Mouse (Mus musculus): ENCODE data around the gene Intu.

Intu gene

GRCm38 (mm10) chr3:40531286-40532141 is at the start of gene Intu:
Gene Intu (plus strand): TSS chr3:40531286.
- DNase-seq (ENCODE audit: low read depth, low spot score): peak; percentile 24

GRCm38 (mm10) chr3:40483221-40483654 is 47.8 kb upstream of the Intu start:
- no peak for DNase-seq (ENCODE audit: low read depth, low spot score)

- no peak for DNase-seq (ENCODE audit: low read depth, low spot score)
These were observed 43.7 kb upstream of the Intu start for GRCm38 (mm10) chr3:40487381-40487780.

GRCm38 (mm10) chr3:40491742-40492141 is 39.3 kb upstream of the Intu start:
- no peak for DNase-seq (ENCODE audit: low read depth, low spot score)

GRCm38 (mm10) chr3:40498898-40499297 is 32.2 kb upstream of the Intu start:
- DNase-seq (ENCODE audit: low read depth, low spot score): no peak

GRCm38 (mm10) chr3:40500157-40500808 is 30.8 kb upstream of the Intu start:
- no peak for DNase-seq (ENCODE audit: low read depth, low spot score)

- DNase-seq (ENCODE audit: low read depth, low spot score): no peak
These were observed 26.7 kb upstream of the Intu start for GRCm38 (mm10) chr3:40504377-40504776.

GRCm38 (mm10) chr3:40505451-40506014 is 25.6 kb upstream of the Intu start:
- DNase-seq (ENCODE audit: low read depth, low spot score): no peak

- no peak for DNase-seq (ENCODE audit: low read depth, low spot score)
These were observed 22.0 kb upstream of the Intu start for GRCm38 (mm10) chr3:40508927-40509576.

- DNase-seq (ENCODE audit: low read depth, low spot score): peak; percentile 50
These were observed 20.5 kb upstream of the Intu start for GRCm38 (mm10) chr3:40510567-40510966.

GRCm38 (mm10) chr3:40512936-40513829 is 17.9 kb upstream of the Intu start:
- no peak for DNase-seq (ENCODE audit: low read depth, low spot score)

GRCm38 (mm10) chr3:40518240-40518639 is 12.8 kb upstream of the Intu start:
- DNase-seq (ENCODE audit: low read depth, low spot score): no peak

GRCm38 (mm10) chr3:40519555-40519954 is 11.5 kb upstream of the Intu start:
- no peak for DNase-seq (ENCODE audit: low read depth, low spot score)

- no peak for DNase-seq (ENCODE audit: low read depth, low spot score)
These were observed 10.5 kb upstream of the Intu start for GRCm38 (mm10) chr3:40520567-40520966.

GRCm38 (mm10) chr3:40522446-40522845 is 8.6 kb upstream of the Intu start:
- no peak for DNase-seq (ENCODE audit: low read depth, low spot score)

- DNase-seq (ENCODE audit: low read depth, low spot score): no peak
These were observed 8.2 kb upstream of the Intu start for GRCm38 (mm10) chr3:40522846-40523245.

- peak; percentile 45 for DNase-seq (ENCODE audit: low read depth, low spot score)
These were observed 7.7 kb upstream of the Intu start for GRCm38 (mm10) chr3:40523371-40523783.

GRCm38 (mm10) chr3:40524841-40525240 is 6.2 kb upstream of the Intu start:
- DNase-seq (ENCODE audit: low read depth, low spot score): no peak

- peak; percentile 68 for DNase-seq (ENCODE audit: low read depth, low spot score)
These were observed 5.7 kb upstream of the Intu start for GRCm38 (mm10) chr3:40525341-40525740.

GRCm38 (mm10) chr3:40526095-40526494 is 5.0 kb upstream of the Intu start:
- DNase-seq (ENCODE audit: low read depth, low spot score): no peak

GRCm38 (mm10) chr3:40527218-40527617 is 3.9 kb upstream of the Intu start:
- DNase-seq (ENCODE audit: low read depth, low spot score): no peak

Data from brain, adult 2 months (tissue).